Mouse (Mus musculus): Measurements from ENCODE around the gene Entpd5. TPM values are rescaled to one million over a fixed set of nuclear protein-coding genes. Genes with fewer than 3 reads are reported as not detected.

Entpd5 gene
- polyA plus RNA-seq, 3 experiments from 2014 or later, result 22.4 to 28.4 (median 24.5) TPM

Other genes with a start within 250 kb of the Entpd5 start
- gene Elmsan1, start 190.1 kb downstream of the Entpd5 start, polyA plus RNA-seq (2017; shearing (Covaris generic)), result 1 to 10 TPM; 3.9 to 9.5 (median 7.2) TPM
- gene Ptgr2, start 123.8 kb downstream of the Entpd5 start, polyA plus RNA-seq (2017; shearing (Covaris generic)), result 10 to 100 TPM; 39.1 to 48.8 (median 47.6) TPM
- gene Zfp410, start 92.2 kb downstream of the Entpd5 start, polyA plus RNA-seq (2017; shearing (Covaris generic)), result 10 to 100 TPM; 48.6 to 67.0 (median 55.4) TPM
- 10 to 100 TPM; 18.4 to 22.7 (median 19.4) TPM for gene Coq6, start 47.4 kb downstream of the Entpd5 start, polyA plus RNA-seq (2017; shearing (Covaris generic))
- 1 to 10 TPM in 1 of 3 experiments, under 1 TPM in 2; 0.30 to 1.3 (median 0.43) TPM for gene Fam161b, start 47.2 kb downstream of the Entpd5 start, polyA plus RNA-seq (2017; shearing (Covaris generic))
- under 1 TPM; 0.30 to 0.69 (median 0.60) TPM for gene Bbof1, start within 50 bp of the Entpd5 start, polyA plus RNA-seq (2017; shearing (Covaris generic))
- gene Rnf113a2, start 8.2 kb upstream of the Entpd5 start, polyA plus RNA-seq (2017; shearing (Covaris generic)), result 10 to 100 TPM; 31.0 to 35.6 (median 31.9) TPM
- 10 to 100 TPM in 2 of 3 experiments, 1 to 10 TPM in 1; 3.9 to 17.8 (median 16.4) TPM for gene Aldh6a1, start 42.0 kb upstream of the Entpd5 start, polyA plus RNA-seq (2017; shearing (Covaris generic))
- gene Lin52, start 42.4 kb upstream of the Entpd5 start, polyA plus RNA-seq (2017; shearing (Covaris generic)), result 10 to 100 TPM; 25.6 to 29.4 (median 25.6) TPM
- not detected for gene Vsx2, start 160.7 kb upstream of the Entpd5 start, polyA plus RNA-seq (2017; shearing (Covaris generic))
- gene Abcd4, start 208.4 kb upstream of the Entpd5 start, polyA plus RNA-seq (2017; shearing (Covaris generic)), result 10 to 100 TPM in 2 of 3 experiments, 1 to 10 TPM in 1; 7.1 to 11.4 (median 11.1) TPM
- gene Vrtn, start 232.0 kb upstream of the Entpd5 start, polyA plus RNA-seq (2017; shearing (Covaris generic)), result not detected

All from inflammation-experienced regulatory T-cells, adult 6 months (primary cell).